Mouse (Mus musculus) heart, adult 2 months (tissue): ENCODE measurements around the gene Acta2.

Source experiments
- CTCF ChIP-seq: fragments of 200-600 bp; IDR thresholded peaks from 2 replicates; pipeline ENCODE4 v1.8.1; 2022; ENCODE audit warnings: antibody characterized with exemption, mild to moderate bottlenecking, moderate library complexity
- EP300 ChIP-seq: fragments of 200-500 bp; IDR thresholded peaks from 2 replicates; pipeline ENCODE4 v1.6.1; 2011; ENCODE audit warnings: low read depth, low read length, control low read depth; ENCODE audit not compliant: insufficient read depth
- POLR2A ChIP-seq: fragments of 200-500 bp; IDR thresholded peaks from 2 replicates; pipeline ENCODE4 v1.6.1; 2011; ENCODE audit warnings: mild to moderate bottlenecking, low read depth, low read length, control low read depth; ENCODE audit not compliant: insufficient read depth

GRCm38 (mm10) chr19:34270106-34270726 lies 14.8 kb upstream of the Acta2 start:
- TF ChIP-seq CTCF, result no peak
- TF ChIP-seq EP300, result no peak
- TF ChIP-seq POLR2A, result no peak
